Mouse (Mus musculus) neutrophil, adult 5-6 weeks (primary cell): ENCODE data around the gene Golga1. TPM values are rescaled to one million over a fixed set of nuclear protein-coding genes. Genes with fewer than 3 reads are reported as not detected.
"Not testable (repeated sequence)": the region's sequence is repeated elsewhere in the genome, so short reads cannot be mapped to it uniquely, and the experiment has no call there.

Experiments
- ATAC-seq: fragments of 151-379, 151-347 bp; 2 replicates; pipeline ENCODE4 v1.8.0; 2017; ENCODE audit warnings: mild to moderate bottlenecking, moderate TSS enrichment; ENCODE audit not compliant: insufficient number of reproducible peaks, poor library complexity, low FRiP score, severe bottlenecking; ENCODE audit errors: extremely low read depth
- total RNA-seq: library from RNA; stranded (forward); fragments of 200-1000 nt; gene quantifications from 2 replicates; pipeline ENCODE4 v1.2.3, GENCODE M21; 2017

The Golga1 gene
- total RNA-seq = 41.7 and 42.6 TPM in 2 replicates

DNA sequence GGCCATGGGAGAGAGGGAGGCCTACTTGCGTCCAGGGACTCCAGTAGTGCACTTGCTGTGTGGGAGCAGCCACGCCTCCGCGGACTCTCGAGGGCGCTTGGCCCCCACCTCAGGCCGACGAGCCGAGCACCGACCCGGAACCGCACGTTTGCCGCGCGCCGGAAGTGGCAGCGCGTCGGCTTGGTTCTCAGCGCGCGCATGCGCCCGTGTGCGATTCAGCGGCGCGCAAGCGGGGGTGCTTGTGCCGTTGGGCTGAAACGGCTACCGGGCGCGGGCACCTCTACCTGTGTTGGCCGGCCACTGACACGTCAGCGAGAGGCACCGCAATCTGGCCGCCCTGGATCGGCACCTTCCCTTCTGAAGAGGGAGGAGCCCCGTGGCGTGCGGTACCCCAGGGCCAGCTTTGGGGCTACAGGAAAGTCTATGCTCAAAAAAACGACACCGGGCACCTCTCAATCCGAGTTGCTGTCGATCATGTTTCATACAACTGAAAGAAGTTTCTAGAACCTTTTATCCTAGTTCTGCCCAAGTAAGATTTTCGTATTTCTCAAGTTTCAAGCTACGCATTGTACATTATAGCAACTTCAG, at the start of gene Golga1:
Golga1 (minus strand) TSS at position 142 of the 588 bp plus-strand sequence.
- ATAC-seq = peak; percentile 92

DNA sequence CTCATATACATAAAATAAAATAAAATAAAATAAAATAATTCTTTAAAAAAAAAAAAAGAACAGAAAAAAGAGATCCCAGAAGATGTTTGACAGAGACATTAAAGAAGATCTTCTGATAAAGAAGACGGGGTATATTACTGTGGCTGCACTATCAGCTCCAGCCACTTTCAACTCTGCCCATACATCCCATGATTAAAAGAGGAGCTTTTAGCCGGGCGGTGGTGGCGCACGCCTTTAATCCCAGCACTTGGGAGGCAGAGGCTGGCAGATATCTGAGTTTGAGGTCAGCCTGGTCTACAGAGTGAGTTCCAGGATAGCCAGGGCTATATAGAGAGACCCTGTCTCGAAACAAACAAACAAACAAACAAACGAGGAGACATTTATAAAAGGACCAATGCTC, 48.8 kb upstream of the Golga1 start:
- ATAC-seq = no peak

DNA sequence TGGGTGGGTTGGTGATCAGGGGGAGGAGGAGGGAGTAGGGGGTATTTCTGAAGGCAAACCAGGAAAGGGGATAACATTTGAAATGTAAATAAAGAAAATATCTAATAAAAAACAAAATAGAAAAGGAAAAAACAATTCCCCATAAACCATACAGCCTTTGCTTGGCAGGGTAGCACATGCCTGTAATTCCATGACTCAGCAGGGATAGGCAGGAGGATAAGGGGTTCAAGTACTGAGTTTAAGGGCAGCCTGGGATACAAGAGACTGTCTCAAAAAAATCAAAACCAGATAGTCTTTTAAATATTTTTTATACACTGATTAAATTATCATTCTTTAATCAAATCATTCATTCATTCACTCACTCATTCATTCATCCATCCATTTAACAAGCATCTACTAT, 45.2 kb upstream of the Golga1 start:
- no peak for ATAC-seq

DNA sequence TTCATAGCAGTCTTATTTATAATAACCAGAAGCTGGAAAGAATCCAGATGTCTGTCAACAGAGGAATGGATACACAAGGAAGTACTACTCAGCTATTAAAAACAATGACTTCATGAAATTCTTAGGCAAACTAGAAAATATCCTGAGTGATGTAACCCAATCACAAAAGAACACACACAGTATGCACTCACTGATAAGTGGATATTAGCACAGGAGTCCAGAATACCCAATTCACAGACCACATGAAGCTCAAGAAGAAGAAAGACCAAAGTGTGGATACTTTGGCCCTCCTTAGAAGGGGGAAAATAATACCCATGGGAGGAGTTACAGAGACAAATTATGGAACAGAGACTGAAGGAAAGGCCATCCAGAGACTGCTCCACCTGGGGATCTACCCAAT, 44.4 kb upstream of the Golga1 start:
- ATAC-seq = not testable (repeated sequence)

DNA sequence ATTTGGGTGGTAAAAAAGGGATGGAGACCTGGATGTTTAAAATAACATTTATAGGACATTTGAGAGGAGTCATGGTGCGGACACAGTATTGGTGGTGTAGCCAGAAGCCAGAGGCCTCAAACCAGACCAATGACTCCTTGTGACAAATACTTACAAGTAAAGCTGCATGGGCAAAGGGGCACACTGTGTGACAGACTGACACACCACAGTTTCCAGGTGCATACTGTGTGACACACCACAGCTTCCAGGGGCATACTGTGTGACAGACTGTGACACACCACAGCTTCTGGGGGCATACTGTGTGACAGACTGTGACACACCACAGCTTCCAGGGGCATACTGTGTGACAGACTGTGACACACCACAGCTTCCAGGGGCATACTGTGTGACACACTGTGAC, 34.6 kb upstream of the Golga1 start:
- ATAC-seq = not testable (repeated sequence)

DNA sequence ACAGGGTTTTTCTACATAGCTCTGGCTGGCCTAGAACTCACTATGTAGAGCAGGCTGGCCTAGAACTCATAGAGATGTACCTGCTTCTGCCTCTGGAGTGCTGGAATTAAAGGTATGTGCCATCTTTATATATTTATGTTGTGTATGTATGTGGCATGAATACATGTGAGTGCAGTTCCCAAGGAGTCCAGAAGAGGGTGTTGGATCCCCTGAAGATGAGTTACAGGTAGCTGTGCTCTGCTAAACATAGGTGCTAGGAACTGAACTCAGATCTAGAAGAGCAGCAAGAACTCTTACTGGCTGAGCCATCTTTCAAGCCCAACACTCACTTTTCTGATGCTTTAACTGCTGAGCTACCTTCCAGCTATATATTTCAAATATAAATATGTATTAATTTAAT, 32.7 kb upstream of the Golga1 start:
- no peak for ATAC-seq

DNA sequence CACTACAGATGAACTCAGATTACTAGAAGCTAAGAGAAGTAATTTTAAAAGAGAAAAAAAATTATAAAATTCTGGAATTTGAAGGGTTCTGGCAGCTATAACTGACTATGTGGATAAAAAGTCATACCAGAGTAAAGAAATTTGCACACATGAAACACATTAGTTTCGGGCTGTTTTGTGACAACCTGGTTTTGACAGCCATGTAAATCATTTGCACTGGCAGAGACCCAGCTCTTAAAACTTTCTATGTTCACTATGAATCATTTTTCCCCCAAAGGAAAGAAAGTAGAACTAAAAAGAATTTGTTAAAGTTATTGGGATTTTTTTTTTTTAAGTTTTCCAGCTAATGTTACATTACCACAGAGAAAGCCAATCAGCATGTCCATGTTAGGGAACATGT, 26.6 kb upstream of the Golga1 start:
- no peak for ATAC-seq

DNA sequence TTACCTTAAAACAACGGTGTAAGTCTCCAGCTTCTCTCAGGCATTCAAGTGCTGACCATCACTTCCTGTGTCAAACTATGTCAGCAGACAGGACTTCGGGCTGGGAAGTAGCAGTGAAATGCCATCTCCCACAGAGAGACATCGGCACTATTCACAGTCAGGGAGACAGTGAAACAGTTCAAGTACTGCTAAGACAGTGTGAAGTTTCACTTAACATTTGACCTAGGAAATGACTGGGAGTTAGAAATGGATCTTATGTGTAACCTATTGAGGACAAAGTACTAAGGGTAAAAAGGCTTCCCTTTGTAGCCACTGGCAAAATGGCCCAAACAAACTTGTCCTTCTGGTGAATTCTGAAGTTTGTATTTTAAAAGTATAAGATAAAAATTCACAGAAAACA, 17.4 kb upstream of the Golga1 start:
- no peak for ATAC-seq

DNA sequence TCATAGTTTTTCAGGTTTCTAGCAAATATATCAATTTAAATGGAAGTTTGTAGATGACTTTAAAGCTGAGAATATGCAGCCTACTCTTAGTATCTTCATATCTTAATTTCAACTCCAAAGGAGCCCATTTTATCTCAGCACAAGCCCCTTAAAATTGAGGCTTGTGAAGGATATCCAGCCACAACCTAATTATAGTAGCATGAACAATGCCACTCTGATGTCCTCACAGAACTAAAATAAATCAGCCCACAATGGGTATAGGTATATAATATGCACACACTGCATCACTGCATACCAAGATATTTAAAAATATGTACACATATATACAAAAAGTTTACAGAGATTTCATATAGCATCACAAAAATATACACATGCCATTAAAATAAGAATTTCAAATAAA, 5.3 kb upstream of the Golga1 start:
- ATAC-seq = no peak

DNA sequence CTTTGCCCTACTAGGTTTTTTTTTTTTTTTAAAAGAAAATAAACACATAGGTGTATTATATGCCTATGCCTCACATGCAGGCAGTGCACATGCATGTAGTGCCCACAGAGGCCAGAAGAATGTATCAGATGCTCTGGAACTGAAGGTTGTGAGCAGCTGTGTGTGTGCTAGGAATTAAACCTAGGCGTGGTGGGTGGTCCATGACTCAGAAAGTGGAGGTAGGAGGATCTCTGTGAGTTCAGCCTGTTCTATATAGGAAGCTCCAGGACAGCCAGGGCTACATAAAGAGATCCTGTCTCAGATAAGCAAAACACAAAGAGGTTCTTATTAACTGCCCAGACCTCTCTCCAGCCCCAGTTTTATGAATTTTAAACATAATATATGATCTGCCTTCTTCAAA, 3.8 kb upstream of the Golga1 start:
- no peak for ATAC-seq

DNA sequence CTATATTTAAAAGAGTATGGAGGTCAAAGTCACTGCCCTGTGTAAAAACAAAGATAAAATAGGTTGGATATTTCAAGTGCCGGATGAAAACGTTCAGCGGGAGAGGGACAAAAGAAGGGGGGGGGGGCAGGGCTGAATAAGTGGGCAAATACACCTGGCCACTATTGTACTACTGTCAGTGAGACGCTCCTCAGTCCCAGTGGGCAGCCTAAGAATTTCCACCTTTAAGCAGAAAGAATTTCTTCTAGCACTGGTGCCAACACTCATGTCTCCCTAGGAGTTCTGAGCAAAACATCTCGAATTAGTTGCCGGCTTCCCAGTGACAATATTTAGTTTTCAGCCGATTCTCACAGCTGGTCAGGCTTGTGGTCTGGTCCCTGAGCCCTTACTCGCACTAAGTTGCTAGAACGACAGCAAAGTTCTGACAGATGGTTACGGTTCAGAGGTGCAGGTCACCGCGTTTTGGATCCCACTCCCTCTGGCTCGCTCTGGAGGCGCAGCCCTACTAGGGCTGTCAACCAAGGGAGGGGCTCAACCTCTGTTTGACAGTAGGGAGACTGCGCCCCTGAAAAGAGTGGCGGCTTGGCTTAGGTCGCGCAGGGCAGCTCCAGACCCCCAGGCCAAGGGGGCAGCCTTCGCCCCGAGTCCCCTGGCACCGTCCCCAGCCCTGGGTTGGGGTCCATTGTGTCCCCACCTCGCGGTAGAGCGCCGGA, 498 bp downstream of the Golga1 start:
- ATAC-seq = 0 out of 2 replicates have a peak, but pooled peaks have one; percentile 27

DNA sequence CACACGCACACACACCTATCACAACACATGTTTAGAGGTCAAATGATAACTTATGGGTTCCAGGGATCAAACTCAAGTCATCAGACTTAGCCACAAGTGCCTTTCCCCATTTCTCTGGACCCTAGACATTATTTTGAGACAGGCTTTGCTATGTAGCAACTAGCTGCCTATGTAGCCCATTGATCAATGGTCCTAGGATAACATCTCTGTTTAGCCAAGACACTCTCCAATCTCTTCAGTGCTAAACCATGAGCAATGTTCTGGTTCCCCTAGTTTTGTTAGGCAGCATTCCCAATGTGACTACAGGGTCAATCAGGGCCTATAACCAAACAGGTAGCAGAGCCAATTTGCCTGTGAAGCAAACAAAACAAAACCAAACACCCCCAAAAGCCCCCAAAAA, 16.8 kb downstream of the Golga1 start:
- no peak for ATAC-seq

DNA sequence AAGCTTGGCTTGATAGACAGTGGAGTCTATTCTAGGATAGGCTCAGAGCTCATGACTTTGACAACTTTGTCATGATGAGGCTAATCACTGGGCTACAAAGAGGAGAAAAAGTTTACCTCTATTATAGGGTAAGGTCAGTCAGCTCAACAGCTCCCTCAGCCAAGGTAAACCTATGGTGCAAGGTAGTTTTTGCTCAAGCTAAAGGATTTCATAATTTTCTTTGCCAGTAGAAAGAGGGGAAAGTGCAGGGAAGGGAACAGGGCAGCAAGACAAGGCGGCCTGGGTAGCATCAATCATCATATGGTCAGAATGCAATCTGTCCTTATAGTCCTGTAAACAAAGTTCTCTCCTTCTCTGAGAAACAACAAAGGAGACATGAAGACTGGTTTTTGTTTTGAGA, 25.1 kb downstream of the Golga1 start:
- ATAC-seq = no peak

DNA sequence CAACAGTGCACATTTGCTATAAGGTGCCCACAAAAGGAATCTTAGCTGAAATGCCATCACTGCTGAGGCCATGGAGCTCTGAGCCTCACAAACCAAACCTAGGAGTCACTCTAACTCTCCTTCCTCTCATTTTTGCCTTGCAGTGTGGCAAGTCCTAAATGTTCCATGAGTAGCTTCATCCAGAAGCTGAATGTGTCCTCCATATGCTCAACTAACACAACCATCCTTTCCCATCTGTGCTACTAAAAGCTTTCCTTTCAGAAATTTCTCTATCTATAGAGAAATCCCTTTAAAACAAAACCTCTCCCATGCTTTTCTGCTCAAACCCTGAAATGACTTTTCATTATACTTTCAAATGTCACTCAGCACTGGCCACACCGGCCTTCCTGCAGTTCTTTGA, 33.7 kb downstream of the Golga1 start:
- ATAC-seq = no peak

DNA sequence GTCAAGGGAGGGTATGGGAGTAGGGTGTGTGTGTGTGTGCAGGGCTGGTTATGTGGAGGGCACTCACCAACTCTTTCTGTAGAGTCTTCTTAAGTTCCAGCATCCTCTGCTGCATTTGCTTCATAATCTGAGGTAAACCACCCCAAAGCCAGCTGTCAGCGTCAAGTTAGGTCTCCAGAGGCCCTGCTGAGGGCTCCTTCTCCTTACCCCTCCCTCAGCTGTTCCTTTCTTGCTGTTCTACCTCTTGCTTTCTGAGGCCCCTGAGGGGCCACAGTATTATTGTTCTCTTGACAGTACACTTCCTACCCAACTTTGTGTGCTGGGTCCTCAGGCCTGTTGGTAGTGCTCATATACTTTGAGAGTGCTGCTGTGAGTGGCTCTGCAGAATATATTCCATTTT, 45.3 kb downstream of the Golga1 start:
- no peak for ATAC-seq

DNA sequence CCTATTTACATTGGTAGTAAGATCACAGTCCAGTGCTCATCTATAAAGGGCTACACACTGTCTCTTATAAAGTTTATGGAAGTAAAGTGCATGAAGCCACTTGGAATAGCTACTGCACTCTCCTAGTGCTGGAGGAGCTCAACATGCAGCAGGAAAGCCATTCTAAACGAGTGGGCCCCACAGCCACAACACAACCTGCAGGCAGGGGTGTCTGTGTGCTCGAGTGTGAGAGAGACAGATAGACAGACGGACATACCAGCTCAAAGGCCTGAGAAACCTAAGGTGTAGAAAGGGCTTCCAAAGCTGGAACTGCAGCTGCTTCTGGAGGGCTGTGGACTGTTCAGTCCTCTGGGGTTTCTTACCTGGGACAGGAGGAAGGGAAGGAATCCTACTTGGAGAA, 48.8 kb downstream of the Golga1 start:
- no peak for ATAC-seq

DNA sequence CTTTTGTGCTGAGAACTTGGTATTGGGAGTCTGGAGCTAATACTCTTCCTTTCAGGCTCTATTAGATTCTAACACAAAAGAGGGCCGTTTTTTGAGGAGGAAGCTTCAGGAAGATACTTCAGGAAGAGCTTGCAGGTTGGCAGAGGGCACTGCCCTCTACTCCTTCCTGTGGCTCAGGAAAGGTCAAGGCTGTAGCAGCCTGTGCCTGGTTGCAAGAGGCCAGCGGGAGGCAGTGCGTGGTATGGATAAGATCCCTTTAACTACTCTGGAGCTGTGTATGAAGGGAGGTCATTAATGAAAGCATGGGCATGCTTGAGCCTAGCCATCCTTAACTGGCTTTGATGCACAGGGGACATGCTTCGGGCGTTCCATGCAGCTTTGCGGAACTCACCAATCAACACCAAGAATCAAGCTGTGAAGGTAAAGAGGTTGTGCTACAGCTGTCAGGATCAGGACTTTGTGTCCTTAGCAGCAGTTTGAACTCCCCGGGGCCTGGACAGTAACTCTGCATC, 52.5 kb downstream of the Golga1 start:
- no peak for ATAC-seq

DNA sequence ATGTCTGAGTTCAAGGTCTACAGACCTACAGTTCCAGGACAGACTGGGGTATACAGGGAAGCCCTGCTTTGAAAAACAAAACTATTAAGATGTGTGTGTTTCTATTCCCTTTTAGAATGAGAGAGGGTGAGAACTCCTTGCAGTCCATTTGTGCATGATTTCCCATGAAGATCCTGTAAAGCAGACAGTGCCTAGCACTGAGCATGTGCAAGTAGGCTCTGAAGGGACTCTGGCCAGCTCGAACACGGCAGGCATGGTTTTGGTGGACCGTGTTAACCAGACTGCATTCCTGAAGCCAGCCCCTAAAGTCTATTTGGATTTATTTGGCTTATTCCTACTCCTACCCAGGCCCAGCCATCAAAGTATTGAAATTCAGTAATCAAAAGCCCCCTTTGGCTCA, 53.4 kb downstream of the Golga1 start:
- ATAC-seq = no peak

DNA sequence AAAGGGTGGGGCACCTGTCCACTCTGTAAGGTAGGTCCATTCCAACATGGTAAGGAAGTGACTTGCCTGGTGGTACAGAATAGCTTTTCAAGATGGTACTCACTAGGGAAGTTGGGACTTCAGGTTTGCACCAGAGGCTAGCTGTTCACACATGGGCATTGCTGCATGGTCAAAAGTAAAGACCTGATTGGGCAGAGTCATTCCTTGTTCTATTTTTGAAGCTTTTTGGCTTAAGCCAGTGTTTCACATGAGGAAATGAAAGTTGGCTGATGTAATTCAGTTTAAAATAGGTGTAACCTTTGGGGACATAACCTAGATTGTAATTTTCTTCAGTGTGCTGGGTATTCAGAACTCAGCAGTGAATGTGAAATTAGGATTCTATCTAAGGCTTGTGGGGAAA, 54.1 kb downstream of the Golga1 start:
- ATAC-seq = peak; percentile 34; the same call in 1 of the 2 replicates

DNA sequence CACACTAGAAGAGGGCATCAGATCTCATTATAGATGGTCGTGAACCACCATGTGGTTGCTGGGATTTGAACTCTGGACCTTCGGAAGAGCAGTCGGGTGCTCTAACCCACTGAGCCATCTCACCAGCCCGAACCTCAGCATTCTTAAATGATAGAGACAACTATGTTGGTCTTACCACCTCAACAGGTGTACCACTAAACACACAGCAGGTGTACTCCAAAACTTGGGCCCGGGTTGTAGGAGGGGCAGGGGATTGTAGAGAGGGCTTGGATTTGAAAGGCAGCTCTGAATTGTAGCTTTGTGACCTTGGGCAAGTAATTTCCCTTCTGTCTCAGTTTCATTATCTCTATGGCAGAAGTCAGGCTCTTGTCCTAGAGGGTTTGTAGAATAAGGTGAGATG, 55.2 kb downstream of the Golga1 start:
- not testable (repeated sequence) for ATAC-seq

DNA sequence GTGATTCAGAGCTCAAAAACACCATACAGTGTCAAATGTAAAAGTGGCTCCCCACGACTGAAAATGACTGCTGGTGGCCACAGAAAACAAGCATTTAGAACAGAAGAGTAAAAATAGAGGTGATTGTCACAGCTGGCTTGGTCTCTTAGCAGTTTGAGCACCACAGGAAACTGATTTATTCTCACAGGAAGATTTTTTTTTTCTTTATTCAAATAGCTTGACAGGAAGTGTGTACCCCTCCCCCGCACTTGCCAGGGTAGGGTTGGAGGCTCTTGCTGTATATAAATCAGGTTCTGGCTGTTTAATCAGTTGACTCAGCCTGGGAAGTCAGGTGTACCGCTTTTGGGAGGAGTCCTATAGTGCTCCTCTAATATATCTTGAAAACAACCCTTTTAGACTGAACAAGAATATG, 56.4 kb downstream of the Golga1 start:
- ATAC-seq = peak; percentile 43
